Mouse (Mus musculus) heart, postnatal 10 days (tissue): ENCODE results near the gene Card6. TPM values are rescaled to one million over a fixed set of nuclear protein-coding genes. Genes with fewer than 3 reads are reported as not detected.
"Not testable (repeated sequence)": the region's sequence is repeated elsewhere in the genome, so short reads cannot be mapped to it uniquely, and the experiment has no call there.

ENCODE experiments used
- DNase-seq, 2 experiments: peaks; one replicate each; pipeline ENCODE4 v3.0.0; 2021
- intact Hi-C: fragments of 180-260 bp; cut with DNase I; formaldehyde crosslinking; loops from one replicate; pipeline ENCODE4 v1.15.1; 2025
- total RNA-seq, 2 experiments: library from RNA; stranded (reverse); gene quantifications; 2 replicates each; pipeline ENCODE4 v1.2.3; 2021

Gene Card6
- total RNA-seq, 2 experiments from 2014 or later, result 5.6 to 6.7 TPM

DNA sequence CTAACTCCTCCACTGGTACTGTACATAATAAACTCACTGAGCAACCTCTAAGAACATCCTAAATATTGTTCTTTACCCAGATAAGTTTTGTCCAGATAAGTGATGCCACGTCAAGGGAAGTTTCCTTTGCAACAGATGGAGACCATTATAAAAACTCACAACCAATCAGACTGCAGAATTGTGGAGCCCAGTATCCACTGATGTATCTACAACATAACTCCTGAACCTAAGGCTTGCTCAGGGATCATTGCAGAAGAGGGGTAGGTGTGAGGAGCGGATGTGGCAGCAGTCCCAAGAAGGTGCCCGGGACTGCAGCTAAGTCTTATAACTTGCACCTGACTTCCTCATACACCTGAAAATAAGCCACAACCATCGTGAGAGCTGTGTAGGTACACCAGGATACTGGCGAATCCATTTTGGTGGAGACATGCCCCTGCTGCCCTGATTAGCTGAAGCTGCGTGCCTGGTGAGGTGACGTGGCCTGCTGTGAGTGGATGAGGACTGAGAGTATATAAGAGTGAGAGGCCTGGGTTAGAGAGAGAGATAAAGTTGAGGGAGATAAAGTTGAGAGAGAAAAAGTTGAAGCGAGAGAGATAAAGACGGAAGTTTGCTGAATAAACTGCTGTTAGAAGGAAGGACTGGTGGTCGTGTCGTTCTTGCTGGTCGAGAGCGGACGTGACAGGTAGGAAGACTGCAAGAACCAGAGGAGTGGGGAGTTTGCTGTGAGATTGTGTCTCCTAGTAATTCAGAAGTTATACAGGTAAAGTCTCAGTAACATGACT, 22.7 kb upstream of the Card6 start:
- intact Hi-C loops, result not testable (repeated sequence)

DNA sequence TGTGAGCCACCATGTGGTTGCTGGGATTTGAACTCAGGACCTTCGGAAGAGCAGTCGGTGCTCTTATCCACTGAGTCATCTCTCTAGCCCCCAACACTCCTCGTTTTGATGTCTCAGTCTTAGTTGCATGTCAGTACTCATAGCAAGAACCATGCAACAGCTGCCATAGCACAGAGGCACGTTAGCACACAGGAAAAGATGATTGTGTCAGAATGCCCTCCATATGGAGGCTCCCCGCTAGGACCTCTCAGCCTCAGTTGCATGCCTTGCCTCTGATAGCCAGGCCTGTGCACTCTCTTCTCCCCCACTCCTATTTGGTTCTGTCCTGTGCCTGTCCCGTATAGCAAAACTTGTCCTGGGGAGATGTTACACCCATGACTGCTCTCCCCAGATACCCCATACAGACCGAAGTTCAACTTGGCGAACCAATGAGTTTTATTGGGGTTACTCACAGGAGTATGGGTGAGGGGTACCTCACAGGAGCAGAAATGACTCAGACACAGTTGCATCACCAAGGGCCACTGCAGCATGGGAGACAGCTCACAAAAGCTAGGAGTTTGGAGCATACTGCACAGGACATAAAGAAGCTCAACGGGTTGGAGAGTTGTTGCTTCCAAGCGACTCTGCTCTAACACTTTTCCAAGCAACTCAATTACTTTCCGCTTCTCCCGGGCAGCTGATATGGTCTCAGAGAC, 20.9 kb upstream of the Card6 start:
- intact Hi-C loops, result no loop called here
- no peak for DNase-seq

More for the DNA sequence above, 22.7 kb upstream of the Card6 start:
- not testable (repeated sequence) for DNase-seq

DNA sequence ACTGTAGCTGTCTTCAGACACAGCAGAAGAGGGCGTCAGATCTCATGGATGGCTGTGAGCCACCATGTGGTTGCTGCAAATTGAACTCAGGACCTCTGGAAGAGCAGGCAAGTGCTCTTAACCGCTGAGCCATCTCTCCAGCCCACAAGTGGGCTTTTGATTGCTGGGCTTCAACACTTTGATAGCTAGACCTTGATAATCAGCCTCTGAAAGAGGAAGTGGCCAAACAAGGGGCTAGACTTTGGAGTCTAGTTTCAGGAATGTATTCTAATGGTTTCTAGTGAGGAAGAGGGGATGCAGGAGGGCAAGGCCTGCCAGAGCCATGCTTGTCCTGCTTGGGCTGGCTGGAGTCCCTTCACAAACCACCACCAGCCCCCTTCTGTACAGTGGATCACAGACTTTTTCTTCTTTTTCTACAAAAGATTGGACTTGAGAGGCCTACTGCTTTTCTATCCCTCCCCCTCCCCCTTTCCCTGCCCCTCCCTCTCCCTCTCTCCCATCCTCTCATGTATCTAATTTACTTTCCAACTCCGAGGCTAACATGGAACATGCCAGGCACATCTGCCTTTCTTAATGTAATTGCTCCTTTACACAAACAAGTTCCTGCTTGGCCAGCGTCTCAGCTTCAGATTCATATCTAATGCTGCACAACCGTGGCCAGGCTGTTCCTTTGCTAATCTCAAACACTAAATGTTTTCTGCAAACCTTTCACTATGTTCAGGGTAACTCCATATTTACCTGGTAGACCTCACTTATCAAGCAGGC, 20.0 kb upstream of the Card6 start:
- intact Hi-C loops, result no loop called here
- no peak for DNase-seq

DNA sequence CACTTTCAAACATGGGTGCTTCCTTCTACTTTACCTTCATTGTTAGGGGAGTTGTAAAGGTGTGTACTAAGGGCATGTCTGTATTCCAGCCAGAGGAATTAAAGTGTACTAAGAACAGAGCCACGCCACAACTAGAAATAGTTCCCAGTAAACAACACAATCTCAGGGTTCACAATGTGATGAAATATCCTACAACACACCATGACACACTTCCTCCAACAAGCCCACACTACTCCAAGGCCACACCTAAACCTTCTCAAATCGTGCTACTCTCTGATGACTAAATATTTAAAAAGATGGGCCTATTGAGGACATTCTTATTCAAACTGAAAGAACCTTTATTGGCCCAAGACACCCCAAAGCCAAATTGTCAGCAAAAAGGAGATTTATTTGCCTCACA, 19.1 kb upstream of the Card6 start:
- intact Hi-C loops, result no loop called here
- DNase-seq, result no peak

DNA sequence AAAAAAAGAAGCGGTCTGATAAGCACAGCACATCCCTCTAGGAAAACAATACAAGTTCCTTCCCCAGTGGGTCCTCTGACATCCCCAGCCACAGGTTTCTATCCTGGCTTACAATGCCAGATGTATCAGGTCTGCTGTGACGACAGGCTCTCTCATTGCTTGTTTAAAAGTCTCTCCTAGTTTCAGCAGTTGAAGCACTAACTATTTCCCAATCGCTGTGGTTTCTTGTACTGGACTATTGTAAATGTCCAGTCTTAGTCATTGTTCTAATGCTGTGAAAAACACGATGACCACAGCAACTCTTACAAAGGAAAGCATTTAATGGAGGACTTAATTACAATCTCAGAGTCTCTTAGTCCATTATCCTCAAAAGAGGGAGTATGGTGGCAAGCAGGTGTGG, 18.1 kb upstream of the Card6 start:
- DNase-seq, result no peak
- intact Hi-C loops, result no loop called here

DNA sequence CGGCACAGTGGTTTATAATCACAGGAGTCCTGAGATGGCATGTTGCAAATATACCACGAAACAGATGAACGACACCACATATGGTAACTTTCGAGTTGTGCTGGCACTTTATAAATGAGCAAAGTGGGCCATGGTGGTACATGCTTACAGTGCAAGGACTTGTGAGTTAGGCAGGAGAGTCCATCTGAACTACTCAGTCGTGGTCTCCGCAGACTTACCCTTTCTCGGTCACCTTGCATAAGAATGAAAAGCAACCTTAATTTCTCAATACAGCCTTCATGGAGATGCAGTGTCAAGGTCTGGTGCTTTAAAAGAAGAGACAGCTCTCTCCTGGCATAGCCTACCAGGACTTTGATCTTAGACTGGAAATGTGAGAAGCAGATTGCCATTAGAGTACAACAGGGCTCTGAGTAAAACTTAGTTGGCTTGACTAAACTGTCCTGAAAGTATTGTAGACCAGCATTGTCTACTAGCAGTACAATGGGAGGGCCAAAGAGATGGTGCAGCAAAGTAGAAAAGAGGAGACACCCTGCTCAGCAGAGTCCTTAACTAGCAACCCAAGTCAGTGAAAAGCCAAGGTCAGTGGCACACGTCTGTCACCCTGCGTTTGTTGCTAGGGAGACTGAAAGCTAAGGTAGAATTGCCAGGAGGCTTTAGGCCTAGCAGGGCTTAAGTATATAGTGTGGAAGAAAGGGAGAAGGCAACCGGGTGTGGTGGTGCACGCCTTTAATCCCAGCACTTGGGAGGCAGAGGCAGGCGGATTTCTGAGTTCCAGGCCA, 13.4 kb upstream of the Card6 start:
- intact Hi-C loops, result no loop called here
- no peak for DNase-seq

DNA sequence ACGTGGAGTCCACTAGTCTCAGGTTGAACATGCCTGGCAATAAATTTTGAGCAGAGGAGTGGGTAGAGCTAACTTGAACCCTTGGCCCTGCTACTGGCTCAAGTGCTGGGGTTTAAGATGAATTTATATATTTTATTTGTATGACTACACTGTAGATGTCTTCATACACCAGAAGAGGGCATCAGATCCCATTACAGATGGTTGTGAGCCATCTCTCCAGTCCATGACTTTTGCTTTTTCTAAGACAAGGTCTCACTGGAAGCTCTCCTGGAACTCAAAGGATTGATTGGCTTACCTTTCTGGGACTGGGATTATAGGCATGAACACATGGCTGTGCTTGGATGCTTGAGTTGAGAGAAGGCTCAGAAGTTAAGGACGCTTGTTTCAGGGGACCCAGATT, 11.4 kb upstream of the Card6 start:
- intact Hi-C loops, result no loop called here

DNA sequence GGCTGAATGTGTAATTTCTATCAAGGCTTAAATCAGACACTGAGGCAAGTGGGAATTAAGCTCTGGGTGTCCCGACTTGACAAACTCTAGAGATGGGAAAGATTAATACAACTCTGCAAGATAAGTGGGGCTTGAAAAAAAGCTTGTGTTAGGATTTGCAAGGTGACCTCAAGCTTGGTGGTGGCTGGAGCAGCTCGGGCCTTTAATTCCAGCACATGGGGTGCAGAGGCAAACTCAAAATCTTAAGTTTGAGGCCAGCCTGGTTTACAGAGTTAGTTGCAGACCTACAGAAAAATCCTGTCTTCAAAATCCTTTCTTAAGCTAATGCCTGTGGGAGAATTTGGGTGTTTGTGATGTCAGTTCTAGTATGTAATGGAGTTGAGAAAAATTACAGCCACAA, 10.9 kb upstream of the Card6 start:
- DNase-seq, result no peak
- intact Hi-C loops, result no loop called here

More for the DNA sequence above, 11.4 kb upstream of the Card6 start:
- DNase-seq, result no peak

DNA sequence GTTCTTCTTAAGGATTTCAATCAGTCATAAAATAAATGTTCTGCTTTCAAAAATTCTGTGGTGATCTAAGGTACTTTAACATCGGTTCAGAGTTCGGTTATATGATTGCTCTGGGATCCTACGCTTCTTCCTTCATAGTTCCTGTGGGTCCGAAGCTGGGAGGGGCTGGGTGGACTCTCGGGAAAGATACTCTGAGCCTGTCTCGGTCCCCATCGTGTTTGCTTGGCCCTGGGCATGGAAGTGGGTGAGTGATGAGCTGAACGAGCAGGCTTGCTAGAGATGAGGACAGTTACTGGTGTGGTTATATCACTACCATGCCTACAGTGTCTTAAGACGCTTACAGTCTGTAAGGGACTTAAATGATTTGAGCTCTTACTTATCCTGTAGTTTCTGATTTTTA, 10.3 kb upstream of the Card6 start:
- intact Hi-C loops, result no loop called here
- DNase-seq, result no peak

DNA sequence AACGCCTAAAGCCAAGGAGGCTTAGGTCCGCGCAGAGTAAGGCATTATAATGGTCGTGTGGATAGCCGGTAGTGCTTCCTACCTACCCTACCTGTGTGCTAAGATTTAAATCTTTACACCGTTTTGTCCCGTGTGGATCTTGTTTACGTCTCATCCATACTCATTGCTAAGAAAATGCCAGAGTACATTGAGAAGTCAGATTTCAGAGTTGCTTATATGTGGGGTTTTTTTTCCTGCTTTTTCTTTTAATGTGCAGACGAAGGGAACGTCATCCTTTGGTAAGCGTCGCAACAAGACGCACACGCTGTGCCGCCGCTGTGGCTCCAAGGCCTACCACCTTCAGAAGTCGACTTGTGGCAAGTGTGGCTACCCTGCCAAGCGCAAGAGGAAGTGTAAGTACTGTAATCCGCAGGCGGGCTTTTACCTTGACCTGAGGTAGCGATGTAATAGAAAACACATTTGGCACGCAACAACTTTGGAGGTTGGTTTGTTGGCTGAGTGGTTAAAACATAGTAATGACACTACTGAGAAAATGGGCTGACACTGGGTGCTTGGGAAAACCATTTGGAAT, 8.8 kb upstream of the Card6 start:
- DNase-seq, result no peak
- intact Hi-C loops, result loop anchor here (2.0 kb wide), 2 partner anchors 26 to 68 kb away; partner anchors contain the start of genes Prkaa1 and Ttc33

DNA sequence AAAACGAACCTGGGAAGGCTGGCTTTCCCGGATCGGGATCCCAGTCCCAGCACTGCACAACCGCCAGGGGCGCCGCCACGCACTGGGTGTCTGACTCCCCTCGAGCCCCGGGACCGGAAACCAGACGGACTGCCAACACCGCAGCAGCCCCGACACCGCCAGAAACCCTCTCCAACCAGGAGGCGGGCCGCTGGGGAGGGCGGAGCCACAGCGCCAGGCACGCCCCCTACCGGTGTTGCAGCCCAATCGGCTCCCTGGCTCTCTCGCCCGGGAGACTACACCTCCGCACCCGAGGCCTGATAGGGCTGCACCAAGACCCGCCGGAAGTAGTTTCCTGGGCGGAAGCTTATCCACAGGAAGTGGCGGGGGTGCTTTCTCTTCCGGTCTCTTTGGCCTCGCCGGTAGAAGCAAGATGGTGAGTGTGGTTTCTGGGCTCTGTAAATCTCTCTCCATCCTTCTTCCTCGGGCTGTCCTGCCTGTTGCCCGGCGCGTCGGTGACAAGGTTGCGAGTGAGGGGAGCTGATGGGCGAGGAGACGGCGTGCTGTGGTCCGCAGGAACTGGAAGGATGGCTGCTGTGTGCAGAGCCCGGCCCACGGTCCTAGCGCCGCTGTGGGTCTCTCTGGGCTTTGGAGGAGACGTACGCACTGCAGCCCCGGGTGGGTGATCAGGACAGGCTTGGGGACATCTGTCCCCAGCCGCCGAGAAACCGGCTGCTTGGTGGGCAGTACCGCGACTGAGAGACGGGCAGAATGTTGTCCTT, 8.1 kb upstream of the Card6 start, which contains the start of gene Rpl37:
TSS of gene Rpl37 (plus strand) at position 376 of the 761 bp plus-strand sequence.
- DNase-seq, result peak; percentile 99
- intact Hi-C loops, result loop anchor here (2.0 kb wide), 2 partner anchors 26 to 68 kb away; partner anchors contain the start of genes Prkaa1 and Ttc33

DNA sequence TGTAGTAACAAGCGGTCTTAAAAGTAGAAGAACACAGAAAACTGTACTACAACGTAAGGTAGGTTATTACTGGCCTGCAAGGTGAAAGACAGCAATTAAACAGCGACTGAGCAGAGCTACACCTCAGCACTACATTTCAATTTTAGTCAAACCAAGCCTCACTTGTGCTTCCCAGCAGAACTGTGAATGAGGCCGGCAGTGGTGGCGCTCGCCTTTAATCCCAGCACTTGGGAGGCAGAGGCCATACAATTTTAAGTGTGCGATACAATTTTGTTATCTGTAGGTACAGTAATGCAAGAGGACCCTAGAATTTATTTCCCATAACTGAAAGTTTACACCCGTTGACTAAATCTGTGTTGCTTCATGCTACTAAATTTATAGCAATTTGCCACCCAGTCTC, 6.8 kb upstream of the Card6 start:
- intact Hi-C loops, result no loop called here

DNA sequence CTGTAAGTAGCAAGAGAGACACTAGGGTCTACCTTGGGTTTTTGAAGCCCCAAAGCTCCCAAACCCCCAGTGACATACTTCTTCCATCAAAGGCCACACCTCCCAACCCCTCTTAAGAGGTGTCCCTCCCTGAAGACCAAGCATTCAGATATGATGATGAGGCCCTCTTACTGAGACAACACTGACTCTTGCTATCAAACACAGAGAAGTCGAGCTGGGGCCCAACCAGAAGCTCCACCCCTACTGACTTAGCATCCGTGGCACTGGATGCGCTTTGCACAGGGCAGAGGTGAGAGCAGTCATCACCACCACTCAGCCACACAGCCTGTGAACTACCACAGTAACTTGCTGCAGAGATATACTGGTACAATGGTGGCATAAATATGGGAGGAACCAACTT, 4.3 kb upstream of the Card6 start:
- intact Hi-C loops, result no loop called here
- no peak for DNase-seq

More for the DNA sequence above, 6.8 kb upstream of the Card6 start:
- DNase-seq, result no peak

DNA sequence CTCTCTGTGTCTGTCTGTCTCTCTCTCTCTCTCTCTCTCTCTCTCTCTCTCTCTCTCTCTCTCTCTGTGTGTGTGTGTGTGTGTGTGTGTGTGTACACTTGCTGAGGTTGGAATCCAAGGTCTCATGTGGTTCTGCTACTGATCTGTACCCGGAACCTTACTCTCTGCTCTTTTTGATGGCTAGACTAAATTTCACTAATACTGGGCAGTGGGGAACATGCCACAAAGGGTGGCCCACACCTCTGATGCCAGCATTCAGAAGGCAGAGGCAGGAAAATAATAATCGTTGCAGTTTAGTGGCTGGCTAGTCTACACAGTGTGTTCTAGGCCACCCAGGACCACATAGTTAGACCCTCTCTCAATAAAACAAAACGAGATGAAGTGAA, 309 bp upstream of the Card6 start:
- intact Hi-C loops, result loop anchor here (5.0 kb wide), 1 partner anchor 1051 kb away; no protein-coding TSS in a partner anchor

DNA sequence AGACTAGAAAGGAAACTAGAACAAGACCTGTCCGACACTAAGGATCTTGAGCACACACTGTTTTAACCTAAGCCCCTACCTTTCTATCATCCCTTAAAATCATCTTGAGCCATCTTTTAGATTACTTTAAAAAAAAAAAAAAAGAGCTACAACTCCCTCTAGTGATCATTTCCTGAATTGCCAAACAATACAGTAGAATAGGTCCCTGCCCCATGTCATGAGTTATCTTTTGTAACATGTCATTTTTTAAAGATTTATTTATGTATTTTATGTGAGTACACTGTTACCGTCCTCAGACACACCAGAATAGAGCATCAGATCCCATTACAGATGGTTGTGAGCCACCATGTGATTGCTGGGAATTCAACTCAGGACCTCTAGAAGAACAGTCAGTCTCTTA, 2.0 kb downstream of the Card6 start:
- no peak for DNase-seq
- intact Hi-C loops, result loop anchor here (2.0 to 5.0 kb wide), 2 partner anchors 19 to 1049 kb away; no protein-coding TSS in a partner anchor

More for the DNA sequence above, 309 bp upstream of the Card6 start:
- DNase-seq, result no peak

DNA sequence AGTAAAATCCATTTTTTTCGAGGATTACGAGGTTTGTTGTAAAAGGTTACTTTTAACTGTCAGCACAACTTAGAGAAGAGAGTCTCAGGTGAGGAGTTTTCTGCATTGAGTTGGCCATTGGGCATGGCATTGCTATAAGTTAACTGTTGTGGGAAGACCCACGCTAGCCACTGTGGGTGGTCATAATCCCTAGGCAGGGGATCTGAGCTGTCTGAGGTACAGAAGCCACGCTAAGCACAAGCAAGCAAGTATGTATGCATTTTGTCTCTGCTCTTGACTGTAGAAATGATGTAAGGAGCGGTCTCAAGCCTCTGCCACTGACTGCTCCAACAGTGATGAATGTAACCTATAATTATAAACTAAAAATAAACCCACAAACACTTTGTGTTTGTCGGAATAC, 2.4 kb downstream of the Card6 start:
- intact Hi-C loops, result loop anchor here (2.0 to 5.0 kb wide), 2 partner anchors 19 to 1049 kb away; no protein-coding TSS in a partner anchor
- DNase-seq, result no peak

DNA sequence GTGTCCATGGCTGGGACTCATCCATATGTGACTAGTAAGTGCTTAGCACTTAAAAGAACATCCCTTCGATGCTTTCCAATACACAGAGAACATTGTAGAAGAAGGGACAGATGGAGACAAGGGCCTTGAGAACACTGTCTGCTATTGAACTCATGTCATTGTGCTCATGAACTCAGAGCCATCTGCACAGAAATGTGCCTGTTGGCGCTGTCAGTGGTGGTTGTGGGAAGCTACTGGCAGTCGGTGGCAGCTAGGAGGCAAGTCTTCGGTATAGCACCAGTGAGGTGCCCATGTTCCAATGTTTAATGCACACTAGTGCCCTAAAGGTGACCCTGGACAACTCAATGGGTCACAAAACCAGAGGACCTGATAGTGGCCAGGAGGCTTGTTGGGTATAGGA, 6.0 kb downstream of the Card6 start:
- DNase-seq, result no peak
- intact Hi-C loops, result no loop called here

DNA sequence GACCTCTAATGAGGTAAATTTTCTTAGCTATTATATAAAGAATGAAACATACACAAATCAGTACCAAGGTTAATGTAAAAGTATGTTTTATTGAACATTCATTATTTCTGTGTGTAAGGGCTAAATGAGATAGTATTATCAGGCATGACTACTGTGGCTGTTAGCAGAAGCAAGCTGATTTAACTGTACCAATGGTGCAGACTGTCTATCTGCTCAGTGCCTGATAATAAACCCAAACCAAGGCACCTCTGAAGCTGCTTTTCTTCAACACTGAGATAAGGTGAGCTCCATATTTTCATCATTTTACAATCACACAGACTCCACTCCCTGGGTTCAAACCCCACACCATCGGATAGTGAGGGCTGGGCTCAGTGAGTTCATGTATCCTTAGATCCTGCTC, 11.0 kb downstream of the Card6 start:
- intact Hi-C loops, result no loop called here
- DNase-seq, result no peak
